Mouse (Mus musculus) frontal cortex, adult (tissue): ENCODE measurements around the gene Plcb1.

Experiments
- ATAC-seq: cut with Nextera tagmentation; 2 replicates; pipeline ENCODE4 v1.9.2; 2017; ENCODE audit warnings: mild to moderate bottlenecking, moderate library complexity, mixed read lengths; ENCODE audit not compliant: low TSS enrichment

Gene Plcb1

DNA sequence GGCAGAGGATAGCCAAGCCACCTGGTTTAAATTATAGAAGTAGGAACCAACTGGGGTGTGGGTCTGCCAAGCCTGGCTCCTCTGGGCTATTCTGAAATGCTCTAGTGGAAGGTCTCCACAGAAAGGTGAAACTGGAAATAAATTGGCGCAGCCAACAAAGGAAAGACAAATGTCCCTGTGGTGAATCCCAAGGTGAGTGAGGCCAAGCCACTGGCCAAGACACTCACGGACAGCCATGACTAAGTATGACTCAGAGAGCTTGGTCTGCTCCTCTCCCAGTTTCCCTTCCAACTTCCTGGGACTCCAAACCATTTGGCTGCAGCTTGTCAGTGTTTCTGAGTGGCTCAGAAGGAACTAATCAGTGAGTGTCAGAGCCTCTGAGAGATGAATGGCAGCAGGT lies 126.7 kb downstream of the Plcb1 start:
- no peak for ATAC-seq

DNA sequence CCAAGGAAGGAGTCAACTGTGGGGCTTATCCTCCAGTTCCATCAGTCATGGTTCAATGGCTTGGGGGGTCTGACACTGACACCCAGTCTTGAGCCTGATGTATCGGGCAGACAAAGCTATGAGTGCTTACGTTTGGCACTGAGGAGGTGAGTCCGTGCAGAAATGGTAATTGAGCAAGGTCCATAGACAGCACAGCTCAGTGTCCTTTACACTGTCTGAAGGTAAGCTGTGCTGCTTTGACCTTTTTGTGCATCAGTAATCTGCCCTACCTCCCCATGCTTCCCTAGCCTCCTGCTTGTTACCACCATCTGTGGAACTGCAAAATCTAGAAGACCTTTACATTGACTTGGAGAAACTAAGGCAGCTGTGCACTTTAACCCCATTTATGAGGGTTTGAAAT lies 127.7 kb downstream of the Plcb1 start:
- no peak for ATAC-seq

DNA sequence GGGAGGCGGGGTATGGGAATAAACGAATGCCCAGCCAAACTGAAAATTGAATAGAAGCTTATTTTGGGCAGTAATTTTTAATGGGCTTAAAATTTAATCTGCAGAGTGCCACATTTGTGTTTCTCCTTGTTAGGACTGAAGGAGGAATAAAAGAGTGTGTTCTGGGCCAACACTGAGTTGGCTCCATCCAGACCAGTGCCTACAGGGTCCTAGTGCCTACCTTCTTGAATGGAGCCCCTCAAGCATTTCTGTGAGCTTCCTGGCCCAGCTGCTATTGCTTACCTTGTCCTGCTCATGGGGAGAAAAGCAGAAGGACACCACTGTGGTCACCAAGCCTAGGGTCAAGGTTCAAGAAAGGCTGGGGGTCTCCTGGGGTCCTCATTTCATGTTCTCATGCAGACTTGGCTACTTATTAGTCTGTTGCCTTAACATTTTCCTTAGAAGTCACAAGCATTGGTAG lies 128.3 kb downstream of the Plcb1 start:
- ATAC-seq: no peak

DNA sequence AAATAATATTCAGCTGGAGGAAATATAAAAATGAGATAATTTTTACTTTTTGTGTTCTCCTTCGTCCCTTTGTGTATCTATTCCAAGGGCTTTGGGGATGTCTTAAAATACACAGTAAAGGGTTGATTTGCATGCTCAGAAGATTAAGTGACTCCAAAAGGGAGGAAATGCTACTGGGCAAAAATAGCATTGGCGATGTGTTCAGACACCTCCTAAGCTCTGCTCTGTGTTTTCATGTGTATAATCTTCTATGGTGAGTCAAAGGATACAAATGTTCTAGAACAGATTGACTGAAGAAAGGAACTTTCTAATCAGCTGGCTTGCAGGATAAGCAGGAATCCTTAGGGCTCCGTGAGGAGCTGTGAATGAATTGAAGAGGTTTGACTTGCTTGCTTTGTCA lies 129.2 kb downstream of the Plcb1 start:
- ATAC-seq: peak; percentile 69

DNA sequence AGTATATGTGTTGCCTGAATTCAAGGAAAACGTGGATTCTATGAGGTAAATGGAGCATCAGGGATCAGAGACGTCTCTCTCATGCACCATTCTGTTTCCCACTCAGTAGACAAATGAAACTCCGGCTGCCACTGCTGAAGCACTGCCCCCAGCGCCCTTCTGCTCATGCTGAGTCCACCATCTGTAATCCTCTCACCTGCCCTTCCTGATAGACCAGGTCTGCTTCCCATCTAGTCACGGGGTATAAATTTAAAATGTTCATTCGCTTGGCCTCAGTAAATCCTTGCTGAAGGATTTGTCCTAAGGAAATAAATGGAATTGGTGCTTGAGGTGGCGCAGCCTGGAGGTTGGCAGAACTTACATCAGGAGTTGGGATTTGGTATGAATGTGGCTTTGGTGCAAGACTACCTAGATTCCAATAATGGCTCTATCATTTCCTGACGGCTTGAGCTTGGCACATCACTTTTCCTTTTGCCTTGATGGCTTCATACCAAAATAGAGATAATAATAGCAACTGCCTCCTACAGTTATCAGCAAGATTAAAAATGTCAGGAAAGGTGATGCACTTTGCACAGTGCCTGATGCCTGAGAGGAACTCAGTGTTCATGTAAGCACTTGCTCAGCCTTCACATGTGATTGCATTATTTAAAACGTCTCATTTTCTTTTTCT lies 134.9 kb downstream of the Plcb1 start:
- ATAC-seq: no peak

DNA sequence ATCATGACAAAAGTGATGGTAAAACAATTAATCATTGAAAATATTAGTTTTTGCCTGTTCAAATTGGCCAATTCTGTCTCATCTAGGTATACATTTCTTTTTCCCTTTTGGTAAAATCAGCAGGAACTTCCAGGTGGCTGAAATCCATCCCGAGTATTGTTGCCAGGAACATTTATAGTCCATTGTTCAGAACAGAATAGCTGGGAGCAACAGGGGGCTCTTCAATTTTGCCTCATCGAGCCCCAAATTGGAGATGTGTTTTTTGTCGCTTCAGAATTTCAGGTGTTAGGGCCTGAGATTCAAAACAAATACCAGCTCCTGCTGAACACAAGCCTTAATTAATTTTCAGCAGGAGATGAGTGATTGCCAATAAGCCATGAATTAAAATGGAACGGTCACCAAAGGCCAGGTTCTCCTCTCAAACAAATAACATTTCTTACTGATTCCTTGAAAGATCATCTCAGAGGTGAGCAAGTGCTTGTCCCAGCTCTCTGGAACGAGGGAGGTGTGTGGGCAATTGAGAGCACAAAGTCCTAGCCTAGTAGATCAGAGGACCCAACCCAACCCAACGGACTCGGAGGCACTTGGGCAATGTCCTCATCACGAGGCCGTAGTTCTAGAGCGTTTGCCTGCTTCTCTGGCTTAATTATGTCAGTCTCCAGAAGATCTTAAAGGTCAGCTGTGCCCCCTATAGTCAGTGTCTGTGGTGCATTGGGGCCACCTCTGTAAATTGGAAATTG lies 136.9 kb downstream of the Plcb1 start:
- ATAC-seq: no peak

DNA sequence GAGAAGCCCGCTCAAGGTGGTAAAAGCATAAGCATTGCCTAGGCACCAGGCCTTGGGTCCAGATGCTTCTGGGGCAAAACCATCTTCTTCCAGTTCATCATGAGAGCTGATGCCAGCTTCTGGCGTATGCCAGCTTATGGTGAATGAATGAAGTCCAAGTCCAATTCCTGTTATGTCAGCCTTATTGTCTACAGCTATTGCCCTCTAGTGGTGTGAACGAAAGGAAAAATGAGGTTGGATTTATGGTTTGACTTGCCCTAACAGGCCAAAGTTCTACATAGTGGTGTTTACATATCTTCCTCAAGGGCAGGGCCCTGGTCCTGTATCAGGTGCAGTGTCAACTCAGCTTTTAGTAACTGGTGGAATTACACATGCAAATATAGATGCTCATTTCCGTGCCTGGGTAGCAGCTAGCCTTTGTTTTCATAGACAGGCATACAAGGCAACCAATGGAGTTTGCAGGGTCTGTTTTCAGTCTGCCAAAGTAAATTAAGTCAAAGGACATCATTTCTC lies 138.3 kb downstream of the Plcb1 start:
- ATAC-seq: no peak

DNA sequence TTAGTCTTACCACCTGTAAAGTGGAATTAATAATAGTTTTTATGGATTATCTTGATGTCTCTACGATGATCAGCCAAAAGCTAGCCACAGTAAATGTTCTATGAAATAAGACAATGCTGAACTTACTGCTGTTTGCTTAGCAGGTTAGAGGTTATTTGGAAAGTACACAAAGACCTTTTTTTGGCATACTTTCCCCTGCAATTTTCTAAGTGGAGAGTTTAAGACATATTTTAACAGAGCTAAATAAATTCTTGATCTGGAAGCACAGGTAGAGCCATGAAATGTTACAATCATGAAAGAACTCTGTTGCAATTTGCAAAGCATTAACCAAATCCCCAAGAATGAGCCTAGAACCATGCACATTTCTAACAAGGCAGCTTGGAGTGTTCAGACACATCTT lies 140.4 kb downstream of the Plcb1 start:
- ATAC-seq: no peak

DNA sequence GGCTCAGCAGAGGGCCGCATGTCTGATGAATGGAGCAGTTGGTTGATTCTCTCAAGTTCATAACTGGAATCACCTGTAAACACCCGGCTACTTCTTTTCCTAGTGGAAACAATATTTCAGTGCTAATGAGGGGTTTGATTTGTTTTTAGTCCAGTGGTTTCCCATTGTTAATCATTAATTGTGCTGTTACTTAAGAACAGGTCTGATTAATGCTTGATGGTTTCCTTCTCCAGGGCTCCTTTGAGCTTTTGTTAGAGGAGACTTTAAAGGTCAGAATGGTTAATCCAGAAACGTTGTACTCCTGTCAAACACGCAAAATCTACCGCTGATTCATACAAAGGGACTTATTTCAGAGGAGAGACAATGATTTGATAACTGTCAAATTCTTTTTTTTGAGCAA lies 141.2 kb downstream of the Plcb1 start:
- no peak for ATAC-seq

DNA sequence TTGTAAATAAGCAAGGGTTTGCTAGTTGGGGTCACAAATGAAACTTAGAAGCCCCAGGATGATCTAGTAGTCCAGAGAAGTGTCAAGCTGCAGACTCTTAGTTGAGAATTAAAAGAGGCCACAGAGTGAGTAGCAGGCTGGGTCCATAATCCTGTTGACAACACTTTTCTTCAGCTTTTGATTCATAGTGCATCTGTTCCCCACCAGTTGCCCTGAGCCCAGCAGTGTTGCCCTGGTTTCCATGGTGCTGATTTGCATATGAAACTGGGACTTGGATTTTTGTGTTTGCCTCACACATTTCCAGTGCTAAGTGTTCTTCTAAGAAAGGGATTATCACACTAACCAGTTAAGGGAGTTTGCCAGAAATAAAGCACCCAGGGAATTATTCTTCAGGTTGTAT lies 143.6 kb downstream of the Plcb1 start:
- peak; percentile 93 for ATAC-seq

DNA sequence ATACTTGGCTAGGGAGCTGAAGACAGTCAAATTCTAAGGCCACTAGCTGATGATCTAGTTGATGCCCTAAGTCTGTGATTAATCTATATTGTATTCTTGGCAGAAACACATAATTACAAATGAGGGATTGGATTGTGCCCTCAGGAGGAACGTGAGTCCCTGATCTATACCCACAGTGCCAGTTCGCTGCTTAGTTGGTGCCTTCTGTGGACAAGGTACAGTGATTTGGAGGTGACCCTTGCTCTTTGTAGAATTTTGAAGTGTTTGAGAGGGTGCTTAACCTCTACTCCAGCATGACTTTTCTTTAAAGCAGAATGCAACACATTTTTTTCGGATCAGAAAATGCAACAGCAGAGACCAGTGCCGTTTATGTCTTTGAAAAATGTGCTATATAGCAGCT lies 145.1 kb downstream of the Plcb1 start:
- ATAC-seq: no peak

DNA sequence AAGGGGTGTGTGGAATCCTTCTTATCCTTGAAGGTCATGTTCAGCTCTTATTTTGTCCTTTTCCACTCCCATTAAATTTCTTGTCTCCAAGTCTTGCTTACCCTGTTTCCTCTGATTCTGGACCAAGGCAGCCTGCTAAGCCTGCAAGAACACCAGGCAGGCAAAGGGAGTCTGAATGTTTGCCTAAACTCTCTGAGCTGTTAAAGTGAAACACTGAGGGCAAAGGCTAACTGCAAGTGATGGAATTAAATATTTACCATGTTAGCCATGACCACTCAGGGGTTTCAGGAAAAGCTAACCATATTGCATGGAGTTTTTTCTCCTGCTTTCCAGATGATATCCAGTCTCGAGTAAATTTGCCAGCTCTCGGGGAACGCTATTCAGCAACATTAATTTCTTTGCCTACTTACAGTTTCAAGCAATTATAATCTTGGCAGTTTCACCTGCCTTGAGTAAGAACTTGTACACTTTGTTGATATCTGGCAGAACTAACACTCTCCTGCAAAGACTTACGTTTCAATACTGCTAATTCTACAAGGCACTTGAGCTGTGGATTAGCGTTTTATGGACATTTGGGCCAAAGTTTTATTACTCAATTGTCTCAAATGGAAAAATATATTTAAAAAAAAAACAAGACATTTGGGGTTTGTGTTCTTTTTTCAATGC lies 146.0 kb downstream of the Plcb1 start:
- no peak for ATAC-seq

DNA sequence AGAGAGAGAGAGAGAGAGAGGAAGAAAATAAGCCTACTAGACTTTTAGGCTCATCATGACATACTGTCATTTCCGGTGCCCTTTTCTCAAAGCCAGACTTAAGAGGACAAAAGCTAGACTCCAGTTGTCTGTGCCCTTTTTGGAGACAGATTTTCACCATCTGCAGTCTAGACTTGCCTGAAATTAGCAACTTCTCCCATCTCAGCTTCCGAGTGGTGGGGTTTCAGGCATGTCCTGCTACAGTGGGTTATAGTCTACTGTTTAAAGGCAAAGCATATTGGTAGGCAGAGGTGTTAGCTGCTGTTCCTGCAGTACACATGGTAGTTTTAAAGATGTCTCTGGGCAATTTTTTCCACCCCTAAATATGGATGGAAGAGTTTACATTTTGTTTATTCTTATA lies 149.6 kb downstream of the Plcb1 start:
- peak; percentile 24; the same call in 1 of the 2 replicates for ATAC-seq

DNA sequence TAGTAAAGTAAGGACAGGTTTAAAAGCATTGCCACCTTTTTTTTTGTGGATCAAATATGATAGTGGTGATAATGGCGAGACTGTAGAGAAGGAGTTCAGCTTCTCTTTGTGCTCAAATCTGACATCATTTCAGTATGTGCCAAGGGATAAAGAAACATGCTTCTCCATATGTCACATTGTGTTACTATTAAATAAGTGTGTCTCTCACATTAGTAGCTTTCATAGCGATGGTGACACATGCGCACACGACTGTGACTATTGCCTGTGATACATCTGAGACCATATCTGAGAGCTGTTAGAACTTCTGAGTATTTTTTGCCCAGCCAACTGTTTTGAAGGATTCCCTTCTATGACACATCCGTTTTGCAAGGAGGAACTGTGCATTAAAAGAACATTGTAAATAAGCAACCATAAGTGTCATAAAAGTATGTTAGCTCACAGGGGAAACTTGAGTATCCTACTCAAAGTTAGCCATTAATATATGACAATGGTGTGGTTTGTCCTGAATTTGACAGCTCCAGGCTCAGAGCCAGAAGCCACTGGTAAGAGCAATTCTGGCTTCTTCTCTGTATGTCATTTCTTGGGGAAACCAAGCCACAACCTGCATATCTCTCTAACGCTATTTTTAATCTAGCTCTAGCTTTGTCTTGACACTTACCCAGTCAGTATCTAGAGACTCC lies 150.2 kb downstream of the Plcb1 start:
- peak; percentile 45 for ATAC-seq

DNA sequence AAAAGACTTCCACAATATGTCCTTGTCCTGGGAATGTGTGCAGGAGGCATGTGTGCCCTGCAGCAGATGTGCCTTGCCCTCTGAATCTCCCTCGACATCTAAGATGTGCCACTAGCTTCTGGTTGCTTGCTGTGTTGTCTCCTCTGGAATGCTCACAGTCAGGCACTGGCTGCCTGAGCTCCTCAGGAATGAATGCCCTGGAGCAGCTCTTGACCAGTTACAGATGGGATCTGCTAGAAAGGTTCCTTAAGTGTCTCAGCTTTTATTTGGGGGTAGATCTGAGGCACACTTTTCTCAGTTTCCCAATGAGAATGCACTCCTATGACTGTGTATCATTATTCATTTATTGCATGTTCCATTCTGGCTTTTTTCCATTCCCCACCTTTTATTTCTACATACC lies 151.8 kb downstream of the Plcb1 start:
- no peak for ATAC-seq

DNA sequence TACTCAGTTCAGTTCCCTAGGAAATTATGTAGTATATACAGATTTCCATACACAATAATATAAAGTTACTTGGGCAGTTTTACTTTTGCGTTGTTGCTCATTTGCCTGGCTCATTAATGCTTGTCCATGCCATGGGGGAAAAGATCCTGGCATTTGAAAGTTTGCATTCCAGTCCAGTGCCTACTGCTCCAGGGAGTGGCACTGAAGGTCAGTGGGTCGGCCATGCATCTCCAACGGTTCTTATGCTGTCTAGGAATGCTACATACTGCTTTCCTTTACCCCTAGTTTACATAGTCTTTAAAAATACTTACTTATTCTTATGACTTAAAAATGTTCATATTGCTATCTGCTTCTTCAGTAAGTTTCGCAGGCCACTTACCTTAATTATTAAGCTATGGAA lies 156.2 kb downstream of the Plcb1 start:
- ATAC-seq: no peak

DNA sequence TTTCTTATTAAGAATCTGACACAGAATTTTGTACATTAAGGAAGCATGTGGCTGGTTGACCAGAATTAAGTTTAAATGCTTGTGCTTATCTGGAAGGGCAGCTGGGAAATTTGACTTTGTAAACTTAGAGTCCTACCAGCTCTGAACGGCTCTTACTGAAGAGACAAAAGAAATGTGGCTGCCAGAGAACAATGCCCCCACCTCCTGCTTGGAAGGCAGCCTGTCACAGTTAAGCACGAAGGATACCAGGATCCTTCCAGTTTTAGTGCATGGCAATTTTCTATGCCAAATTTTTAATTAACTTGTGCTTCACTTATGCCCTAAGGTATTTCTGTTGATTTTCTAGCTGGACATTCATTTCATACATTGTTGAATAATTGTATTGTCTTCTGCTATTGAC lies 157.1 kb downstream of the Plcb1 start:
- no peak for ATAC-seq

DNA sequence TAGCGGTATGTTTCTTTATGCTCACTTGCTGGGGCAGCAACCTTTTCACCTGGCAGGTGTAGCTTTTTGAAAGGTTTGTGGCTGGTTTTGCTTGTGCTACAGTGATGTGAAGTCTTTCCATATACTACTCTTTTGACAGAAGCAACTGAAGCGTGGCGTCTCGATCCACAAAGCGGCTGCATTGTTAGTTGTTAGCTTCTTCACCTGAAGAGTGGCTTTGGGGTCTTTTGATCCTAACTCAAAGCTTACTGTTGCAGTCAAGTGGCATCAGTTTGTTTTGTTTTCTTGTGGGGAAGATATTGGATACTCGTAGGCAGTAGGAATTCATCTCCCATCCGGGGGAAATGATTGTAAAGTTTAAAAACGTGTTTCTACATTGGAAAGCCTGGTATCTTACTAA lies 160.5 kb downstream of the Plcb1 start:
- no peak for ATAC-seq

DNA sequence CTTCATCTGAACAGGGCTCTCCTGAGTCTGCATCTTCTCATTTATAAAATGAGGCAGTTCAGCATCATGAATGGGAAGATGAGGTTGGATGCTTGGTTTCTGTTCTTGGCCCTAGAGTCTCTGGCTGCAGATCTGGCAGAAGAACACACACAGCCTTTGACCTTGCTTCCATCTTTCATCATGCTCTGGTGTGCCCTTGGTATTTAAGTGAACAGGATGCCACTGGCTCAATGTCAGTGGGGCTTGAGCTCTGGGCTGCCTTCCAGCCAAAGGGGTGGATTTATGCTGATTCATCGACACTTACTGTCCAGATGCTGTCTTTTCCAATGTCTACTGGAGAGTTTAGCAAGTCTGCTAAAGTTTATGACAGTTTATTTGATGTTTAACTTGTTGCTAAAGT lies 161.0 kb downstream of the Plcb1 start:
- ATAC-seq: no peak

DNA sequence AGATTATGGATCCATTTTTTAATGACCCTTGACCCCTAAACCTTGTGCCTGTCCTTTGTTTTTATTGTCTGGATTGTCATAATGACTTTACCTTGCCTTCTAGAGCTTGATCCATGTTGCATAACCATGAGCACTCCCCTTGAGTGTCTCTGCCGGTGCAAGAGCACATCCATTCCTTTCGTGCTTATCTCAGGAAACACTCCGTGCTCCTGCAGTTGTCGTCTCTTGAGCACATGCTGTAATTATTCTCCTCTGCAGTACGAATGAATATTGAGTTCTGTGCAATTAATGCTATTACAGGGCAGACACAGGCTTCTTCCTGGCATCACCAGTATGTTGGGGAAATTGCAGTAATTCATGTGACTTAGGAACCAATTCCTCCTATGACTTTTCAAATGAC lies 166.2 kb downstream of the Plcb1 start:
- no peak for ATAC-seq

DNA sequence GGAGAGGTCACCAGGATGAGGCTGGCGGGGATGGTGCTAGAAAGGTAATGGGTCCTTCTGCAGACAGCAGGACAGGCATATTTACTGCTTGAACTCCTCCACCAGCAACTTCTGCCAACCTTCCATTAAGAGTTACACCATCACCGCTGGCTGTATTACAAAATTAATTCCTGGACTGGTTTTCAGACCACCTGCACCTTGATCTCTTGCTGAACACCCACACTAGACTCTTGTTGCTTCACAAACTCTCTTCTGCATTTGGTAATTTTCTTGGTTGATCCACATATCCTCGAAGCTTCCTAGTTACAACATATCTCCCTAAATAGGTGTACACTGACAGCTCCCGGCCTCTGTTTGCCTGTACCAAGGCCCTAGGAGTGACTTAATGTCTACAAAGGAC lies 170.6 kb downstream of the Plcb1 start:
- no peak for ATAC-seq

DNA sequence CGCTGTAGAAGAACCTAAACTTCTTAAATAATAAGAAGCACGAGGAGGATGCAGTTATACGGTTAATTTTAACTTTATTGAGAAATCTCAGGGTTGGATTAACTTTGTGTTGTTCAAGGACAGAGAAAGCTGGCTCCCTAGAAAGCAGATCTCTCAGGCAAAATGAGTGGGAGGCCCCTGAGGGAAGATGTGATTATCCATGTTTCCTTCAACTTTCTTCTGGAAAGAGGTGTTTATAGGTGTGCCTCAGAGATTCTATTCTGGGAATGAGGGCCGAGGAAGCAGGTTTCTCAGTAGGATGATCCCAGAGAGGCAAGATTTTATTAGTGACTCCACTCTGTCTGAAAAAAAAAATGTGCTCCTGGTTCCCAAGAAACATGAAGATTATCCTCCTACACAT lies 180.3 kb downstream of the Plcb1 start:
- ATAC-seq: peak; percentile 57
